Mouse (Mus musculus): ENCODE measurements around the gene Rpl3. TPM values are rescaled to one million over a fixed set of nuclear protein-coding genes. Genes with fewer than 3 reads are reported as not detected.
A peak's percentile ranks its signal among the peaks of the same experiment; 100 is the strongest.

The Rpl3 gene
- polyA plus RNA-seq, 1 experiment, result 692 TPM

- peak overlapping the region; percentile 92 for H3K4me3 ChIP-seq (replicated peaks; ENCODE audit: insufficient read depth, low read depth, low read length)
- no peaks in the 10 kb centered on the region for H3K4me1 ChIP-seq (ENCODE audit: control insufficient read depth, insufficient read depth, low read length)
- no peaks in the 10 kb centered on the region for H3K27me3 ChIP-seq (ENCODE audit: control insufficient read depth, insufficient read depth, low read length)
- WGBS, result under 1% methylated on average over 21 of the region's 21 CpGs
- no peak for TF ChIP-seq POLR2A (IDR thresholded peaks at IDR 0.05; ENCODE audit: borderline replicate concordance, insufficient read depth, low read length)
- no peak for TF ChIP-seq CTCF (IDR thresholded peaks at IDR 0.05; ENCODE audit: borderline replicate concordance, insufficient read depth, low read depth, low read length)
- peak overlapping the region; percentile 45 for H3K27ac ChIP-seq (ENCODE audit: insufficient read depth, low read length)
- DNase-seq, result no peak
Measured at GRCm38 (mm10) chr15:80082661-80083275, 8.9 kb downstream of the Rpl3 start.

DNA sequence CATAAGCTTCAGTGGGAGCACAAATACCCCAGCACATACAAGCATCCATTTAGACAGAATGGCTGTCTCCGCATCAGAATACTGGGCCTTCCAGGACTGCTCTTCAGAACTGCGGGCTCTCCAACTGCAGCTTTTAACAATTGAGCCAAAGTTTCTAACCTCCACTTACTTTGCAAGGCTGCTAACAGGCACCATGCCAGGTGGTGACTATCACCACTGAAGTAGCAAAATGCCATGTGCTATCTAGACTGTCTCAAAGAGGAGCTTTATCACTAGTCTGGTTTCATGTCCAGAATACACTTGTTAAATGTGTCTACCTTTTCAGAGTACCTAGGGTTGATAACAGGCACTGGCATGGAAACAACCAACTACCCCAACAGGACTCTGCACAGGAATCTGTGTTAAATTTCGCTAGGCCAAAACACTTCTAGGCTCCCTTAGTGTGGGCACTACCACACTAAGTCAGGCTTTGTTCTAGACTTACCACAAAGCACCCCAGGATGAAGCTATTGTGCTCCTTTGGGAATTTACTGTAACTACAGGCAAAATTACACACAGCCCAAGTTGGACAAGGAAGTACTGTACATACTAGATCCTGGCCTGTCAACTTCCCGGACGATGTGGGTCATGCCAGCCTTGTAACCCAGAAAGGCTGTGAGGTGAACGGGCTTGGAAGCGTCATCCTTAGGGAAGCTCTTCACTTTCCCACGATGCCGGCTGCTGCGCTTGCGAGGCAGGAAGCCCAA lies 9.7 kb downstream of the Rpl3 start:
- Histone ChIP-seq H3K4me1 (ENCODE audit: control insufficient read depth, insufficient read depth, low read length) (no peaks in the 10 kb centered on the region), H3K4me3 (replicated peaks; ENCODE audit: insufficient read depth, low read depth, low read length) (peak overlapping the region; percentile 92), H3K27ac (ENCODE audit: insufficient read depth, low read length) (no peak overlapping the region), H3K27me3 (ENCODE audit: control insufficient read depth, insufficient read depth, low read length) (no peaks in the 10 kb centered on the region)
- TF ChIP-seq POLR2A (IDR thresholded peaks at IDR 0.05; ENCODE audit: borderline replicate concordance, insufficient read depth, low read length) (no peak), CTCF (IDR thresholded peaks at IDR 0.05; ENCODE audit: borderline replicate concordance, insufficient read depth, low read depth, low read length) (no peak)
- WGBS, result 6% methylated on average over 11 of the region's 11 CpGs
- no peak for DNase-seq

GRCm38 (mm10) chr15:80080711-80081615 lies 10.7 kb downstream of the Rpl3 start:
- Histone ChIP-seq H3K27ac (ENCODE audit: insufficient read depth, low read length) (no peak overlapping the region), H3K4me1 (ENCODE audit: control insufficient read depth, insufficient read depth, low read length) (no peaks in the 10 kb centered on the region), H3K27me3 (ENCODE audit: control insufficient read depth, insufficient read depth, low read length) (no peaks in the 10 kb centered on the region), H3K4me3 (replicated peaks; ENCODE audit: insufficient read depth, low read depth, low read length) (no peak overlapping the region)
- WGBS, result 53% methylated on average over 9 of the region's 9 CpGs
- no peak for TF ChIP-seq POLR2A (IDR thresholded peaks at IDR 0.05; ENCODE audit: borderline replicate concordance, insufficient read depth, low read length)
- peak; percentile 47; the same call in 1 of the 2 replicates for TF ChIP-seq CTCF (IDR thresholded peaks at IDR 0.05; ENCODE audit: borderline replicate concordance, insufficient read depth, low read depth, low read length)
- DNase-seq, result peak; percentile 45 to 52

DNA sequence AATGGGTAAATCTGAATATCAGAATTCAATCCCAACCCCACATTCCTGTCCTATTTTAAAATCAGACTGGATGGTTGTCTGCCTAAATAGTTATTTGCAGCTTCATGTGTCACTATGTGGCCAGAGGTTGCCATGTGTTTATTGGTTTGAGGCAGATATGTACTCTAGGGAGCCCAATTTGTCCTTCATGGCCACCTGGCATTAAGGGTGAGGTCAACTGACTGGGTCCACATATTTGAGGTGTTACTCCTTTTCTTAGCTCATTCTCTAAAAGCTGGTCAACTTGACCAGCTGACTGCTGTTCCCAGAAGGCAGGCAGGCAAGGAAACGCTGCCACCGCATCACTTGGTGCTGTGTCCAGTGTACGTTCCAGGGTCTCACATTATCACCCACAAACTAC lies 11.7 kb downstream of the Rpl3 start:
- no peak overlapping the region for H3K27ac ChIP-seq (ENCODE audit: insufficient read depth, low read length)
- TF ChIP-seq CTCF (IDR thresholded peaks at IDR 0.05; ENCODE audit: borderline replicate concordance, insufficient read depth, low read depth, low read length), result no peak
- no peak for TF ChIP-seq POLR2A (IDR thresholded peaks at IDR 0.05; ENCODE audit: borderline replicate concordance, insufficient read depth, low read length)
- DNase-seq, result no peak
- H3K4me1 ChIP-seq (ENCODE audit: control insufficient read depth, insufficient read depth, low read length), result peaks cover 2% of the 10 kb centered on the region; the same call in 1 of the 2 replicates
- H3K4me3 ChIP-seq (replicated peaks; ENCODE audit: insufficient read depth, low read depth, low read length), result no peak overlapping the region
- H3K27me3 ChIP-seq (ENCODE audit: control insufficient read depth, insufficient read depth, low read length), result no peaks in the 10 kb centered on the region
- WGBS, result 82% methylated on average over 3 of the region's 3 CpGs

DNA sequence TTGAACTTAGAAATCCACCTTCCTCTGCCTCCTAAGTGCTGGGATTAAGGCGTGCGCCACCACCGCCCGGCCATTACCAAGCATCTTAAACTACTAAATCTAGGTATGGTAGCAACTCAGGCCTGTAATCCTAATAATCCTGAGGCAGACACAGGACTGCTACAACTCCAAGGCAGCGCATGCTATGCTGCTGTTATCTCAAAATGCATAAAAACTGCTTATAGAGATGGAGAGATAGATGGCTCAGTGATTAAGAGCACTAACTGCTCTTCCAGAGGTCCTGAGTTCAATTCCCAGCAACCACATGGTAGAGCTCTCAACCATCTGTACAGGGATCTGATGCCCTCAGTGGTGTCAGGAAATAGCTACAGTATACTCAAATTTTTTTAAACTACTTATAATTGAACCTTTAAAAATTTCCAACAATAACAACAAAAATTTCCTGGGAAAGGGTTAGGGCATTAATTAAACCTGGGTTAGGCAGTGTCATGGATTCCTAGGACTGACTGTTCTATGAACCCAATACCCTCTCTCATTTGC lies 12.5 kb downstream of the Rpl3 start:
- no peak for DNase-seq
- Histone ChIP-seq H3K4me3 (replicated peaks; ENCODE audit: insufficient read depth, low read depth, low read length) (no peak overlapping the region), H3K4me1 (ENCODE audit: control insufficient read depth, insufficient read depth, low read length) (peaks cover 7% of the 10 kb centered on the region; the same call in 1 of the 2 replicates), H3K27me3 (ENCODE audit: control insufficient read depth, insufficient read depth, low read length) (no peaks in the 10 kb centered on the region), H3K27ac (ENCODE audit: insufficient read depth, low read length) (no peak overlapping the region)
- WGBS, result 90% methylated on average over 5 of the region's 5 CpGs
- TF ChIP-seq POLR2A (IDR thresholded peaks at IDR 0.05; ENCODE audit: borderline replicate concordance, insufficient read depth, low read length), result no peak
- no peak for TF ChIP-seq CTCF (IDR thresholded peaks at IDR 0.05; ENCODE audit: borderline replicate concordance, insufficient read depth, low read depth, low read length)

DNA sequence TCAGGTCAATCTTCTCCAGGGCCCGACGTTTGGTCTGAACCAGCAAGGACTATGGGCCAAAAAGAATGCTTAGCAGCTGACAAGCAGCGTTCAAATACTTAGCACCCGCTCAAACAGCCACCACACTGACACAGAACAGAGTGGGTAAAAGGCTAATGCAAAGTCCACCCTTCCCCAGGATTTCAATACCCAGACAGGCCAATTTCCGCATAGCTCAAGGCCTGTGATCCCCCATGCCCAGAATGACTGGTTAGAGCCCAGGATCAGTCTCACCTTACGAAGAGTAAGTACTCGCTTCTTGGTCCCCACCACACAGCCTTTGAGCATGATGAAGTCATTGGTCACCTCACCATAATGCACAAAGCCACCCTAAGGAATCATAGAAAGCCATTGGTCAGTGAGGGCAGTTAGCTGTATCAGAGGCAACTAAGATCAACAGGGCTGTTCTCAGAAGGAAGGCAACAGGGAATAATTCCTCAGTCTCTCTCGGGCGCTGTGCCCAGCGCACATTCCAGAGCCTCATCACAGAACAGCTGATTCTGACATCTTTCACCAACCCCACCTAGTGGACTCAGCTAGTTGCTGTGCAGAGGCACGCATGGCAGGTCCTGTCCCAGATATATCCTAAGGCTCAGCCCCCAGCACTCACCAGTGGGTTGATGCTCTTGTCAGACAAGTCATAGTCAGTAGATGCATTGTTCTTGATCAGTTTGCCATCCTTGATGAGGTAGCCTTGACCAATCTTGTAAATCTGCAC lies 13.4 kb downstream of the Rpl3 start:
- 61% methylated on average over 11 of the region's 11 CpGs for WGBS

More for the DNA sequence above, 13.4 kb downstream of the Rpl3 start:
- Histone ChIP-seq H3K27me3 (ENCODE audit: control insufficient read depth, insufficient read depth, low read length) (no peaks in the 10 kb centered on the region), H3K4me1 (ENCODE audit: control insufficient read depth, insufficient read depth, low read length) (peaks cover 7% of the 10 kb centered on the region; the same call in 1 of the 2 replicates), H3K27ac (ENCODE audit: insufficient read depth, low read length) (no peak overlapping the region), H3K4me3 (replicated peaks; ENCODE audit: insufficient read depth, low read depth, low read length) (no peak overlapping the region)
- no peak for TF ChIP-seq POLR2A (IDR thresholded peaks at IDR 0.05; ENCODE audit: borderline replicate concordance, insufficient read depth, low read length)
- no peak for TF ChIP-seq CTCF (IDR thresholded peaks at IDR 0.05; ENCODE audit: borderline replicate concordance, insufficient read depth, low read depth, low read length)
- no peak for DNase-seq

All from cerebellum, adult 2 months (tissue).